Mouse (Mus musculus): ENCODE measurements around the gene Cldn4. TPM values are rescaled to one million over a fixed set of nuclear protein-coding genes. Genes with fewer than 3 reads are reported as not detected.

The Cldn4 gene
- not detected in 2 replicates for polyA plus RNA-seq (2015; fragmentation: Nextera tagmentation; extraction: Ambion mirVana)

DNA sequence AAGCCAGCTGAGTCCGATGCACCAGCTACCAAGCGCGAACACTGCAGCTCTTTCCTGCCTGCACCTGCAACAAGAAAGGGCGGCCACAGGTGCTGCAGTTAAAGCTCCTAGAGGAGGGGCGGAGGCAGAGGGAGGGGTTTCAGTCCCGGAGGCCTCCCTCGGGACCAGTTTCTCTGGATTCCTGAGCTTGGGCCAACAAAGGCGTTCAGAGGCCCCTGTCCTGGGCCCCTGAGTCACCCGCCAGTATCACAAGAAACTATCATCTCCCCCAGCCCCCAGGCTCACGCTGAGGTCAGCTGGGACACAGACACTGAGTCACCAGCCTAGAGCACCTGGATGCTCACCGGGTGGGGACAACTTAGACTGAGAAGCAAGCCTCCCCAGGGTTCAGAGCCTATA is at the start of gene Cldn4:
Gene Cldn4, minus strand, starts transcription at position 78 of the 399 bp plus-strand sequence.
- Histone ChIP-seq H3K9ac (ENCODE audit: low read depth, low read length) (no peak within 1 kb of the TSS), H3K4me3 (ENCODE audit: low read depth, low read length) (no peak within 1 kb of the TSS), H3K36me3 (ENCODE audit: control insufficient read depth, insufficient read depth, low read length) (no peaks in the 10 kb centered on the region), H3K27ac (ENCODE audit: low read length) (no peak within 1 kb of the TSS), H3K9me3 (replicated peaks; ENCODE audit: control insufficient read depth, low read length, poor library complexity, severe bottlenecking) (no peaks in the 10 kb centered on the region), H3K4me2 (ENCODE audit: low read length) (no peak within 1 kb of the TSS), H3K4me1 (ENCODE audit: control insufficient read depth, insufficient read depth, low read length) (no peaks in the 10 kb centered on the region; the same call in 1 of the 2 replicates), H3K27me3 (ENCODE audit: control insufficient read depth, insufficient read depth, low read depth, low read length) (peaks cover 25% of the 10 kb centered on the region)
- WGBS, result 7% methylated on average over 11 of the region's 11 CpGs
- no peak for ATAC-seq

DNA sequence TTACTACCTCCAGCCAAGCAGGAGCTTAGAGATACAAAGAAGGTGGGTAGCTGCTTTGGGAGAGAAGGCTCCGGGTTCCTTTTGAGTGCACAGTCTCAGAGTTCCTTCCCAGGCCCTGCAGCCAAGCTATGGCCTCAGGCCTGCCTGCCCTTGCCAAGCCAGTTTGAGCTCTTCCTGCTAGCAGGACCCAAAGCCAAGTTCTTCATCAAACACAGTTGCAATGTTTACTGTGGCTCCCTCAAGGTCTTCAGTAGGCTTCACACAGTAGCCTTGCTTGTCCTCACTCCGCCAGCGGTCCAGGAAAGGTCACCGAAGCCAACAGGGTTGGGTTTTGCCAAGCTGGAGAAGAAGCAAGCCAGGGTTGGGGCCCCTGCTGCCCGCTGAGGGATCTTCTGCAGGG is 45.8 kb upstream of the Cldn4 start:
- no peak overlapping the region for H3K4me2 ChIP-seq (ENCODE audit: low read length)
- ATAC-seq, result no peak
- H3K9ac ChIP-seq (ENCODE audit: low read depth, low read length), result no peak overlapping the region
- no peaks in the 10 kb centered on the region for H3K36me3 ChIP-seq (ENCODE audit: control insufficient read depth, insufficient read depth, low read length)
- H3K9me3 ChIP-seq (replicated peaks; ENCODE audit: control insufficient read depth, low read length, poor library complexity, severe bottlenecking), result no peaks in the 10 kb centered on the region
- 89% methylated on average over 5 of the region's 5 CpGs for WGBS
- no peak overlapping the region for H3K27ac ChIP-seq (ENCODE audit: low read length)
- H3K27me3 ChIP-seq (ENCODE audit: control insufficient read depth, insufficient read depth, low read depth, low read length), result peaks cover 13% of the 10 kb centered on the region
- no peak overlapping the region for H3K4me3 ChIP-seq (ENCODE audit: low read depth, low read length)
- no peaks in the 10 kb centered on the region for H3K4me1 ChIP-seq (ENCODE audit: control insufficient read depth, insufficient read depth, low read length)

DNA sequence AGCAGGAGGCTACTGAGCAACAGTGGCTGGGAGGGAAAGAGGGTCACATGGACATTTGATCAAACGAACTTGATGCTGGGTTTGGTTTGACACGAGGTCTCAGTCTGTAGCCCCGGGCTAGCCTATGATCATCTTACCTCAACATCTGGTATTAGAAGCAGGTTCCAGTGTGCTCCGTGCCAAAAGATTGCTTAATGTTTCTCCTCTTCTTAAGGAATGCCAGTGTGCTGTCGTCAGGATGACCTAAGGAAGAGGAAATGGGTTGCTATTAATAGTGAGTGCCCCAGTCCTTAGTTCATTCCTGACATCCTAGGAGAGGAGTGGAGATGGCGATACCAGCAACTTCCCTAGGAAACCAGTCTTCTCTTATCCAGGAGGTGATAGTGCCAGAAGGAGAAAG is 43.0 kb upstream of the Cldn4 start:
- Histone ChIP-seq H3K4me2 (ENCODE audit: low read length) (no peak overlapping the region), H3K36me3 (ENCODE audit: control insufficient read depth, insufficient read depth, low read length) (no peaks in the 10 kb centered on the region), H3K9me3 (replicated peaks; ENCODE audit: control insufficient read depth, low read length, poor library complexity, severe bottlenecking) (no peaks in the 10 kb centered on the region), H3K9ac (ENCODE audit: low read depth, low read length) (no peak overlapping the region), H3K27ac (ENCODE audit: low read length) (no peak overlapping the region), H3K27me3 (ENCODE audit: control insufficient read depth, insufficient read depth, low read depth, low read length) (peaks cover 41% of the 10 kb centered on the region), H3K4me1 (ENCODE audit: control insufficient read depth, insufficient read depth, low read length) (peaks cover 4% of the 10 kb centered on the region; the same call in 1 of the 2 replicates), H3K4me3 (ENCODE audit: low read depth, low read length) (no peak overlapping the region)
- ATAC-seq, result no peak
- 75% methylated on average over 6 of the region's 6 CpGs for WGBS

DNA sequence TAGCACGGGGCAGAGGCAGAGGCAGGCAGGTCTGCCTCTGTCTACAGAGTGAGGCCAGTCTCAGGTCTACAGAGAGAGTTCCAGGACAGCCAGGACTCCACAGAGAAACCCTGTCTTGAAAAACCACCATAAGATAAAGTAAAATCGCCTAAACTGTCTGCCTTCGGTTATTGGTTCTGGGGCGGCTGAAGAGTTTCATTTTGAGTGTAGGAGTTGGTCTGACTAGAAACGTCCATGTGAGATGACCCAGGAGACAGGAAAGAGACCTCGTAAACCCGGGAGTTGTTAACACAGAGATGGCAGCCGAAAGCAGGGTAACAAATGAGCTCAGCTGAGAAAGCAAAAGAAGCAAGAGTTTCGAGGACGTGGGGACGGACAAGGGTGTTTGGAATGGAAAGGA is 42.4 kb upstream of the Cldn4 start:
- WGBS, result 76% methylated on average over 11 of the region's 11 CpGs
- Histone ChIP-seq H3K4me1 (ENCODE audit: control insufficient read depth, insufficient read depth, low read length) (peaks cover 4% of the 10 kb centered on the region; the same call in 1 of the 2 replicates), H3K36me3 (ENCODE audit: control insufficient read depth, insufficient read depth, low read length) (no peaks in the 10 kb centered on the region), H3K27me3 (ENCODE audit: control insufficient read depth, insufficient read depth, low read depth, low read length) (peaks cover 43% of the 10 kb centered on the region), H3K4me2 (ENCODE audit: low read length) (no peak overlapping the region), H3K27ac (ENCODE audit: low read length) (no peak overlapping the region), H3K9ac (ENCODE audit: low read depth, low read length) (no peak overlapping the region), H3K9me3 (replicated peaks; ENCODE audit: control insufficient read depth, low read length, poor library complexity, severe bottlenecking) (no peaks in the 10 kb centered on the region), H3K4me3 (ENCODE audit: low read depth, low read length) (no peak overlapping the region)
- no peak for ATAC-seq

DNA sequence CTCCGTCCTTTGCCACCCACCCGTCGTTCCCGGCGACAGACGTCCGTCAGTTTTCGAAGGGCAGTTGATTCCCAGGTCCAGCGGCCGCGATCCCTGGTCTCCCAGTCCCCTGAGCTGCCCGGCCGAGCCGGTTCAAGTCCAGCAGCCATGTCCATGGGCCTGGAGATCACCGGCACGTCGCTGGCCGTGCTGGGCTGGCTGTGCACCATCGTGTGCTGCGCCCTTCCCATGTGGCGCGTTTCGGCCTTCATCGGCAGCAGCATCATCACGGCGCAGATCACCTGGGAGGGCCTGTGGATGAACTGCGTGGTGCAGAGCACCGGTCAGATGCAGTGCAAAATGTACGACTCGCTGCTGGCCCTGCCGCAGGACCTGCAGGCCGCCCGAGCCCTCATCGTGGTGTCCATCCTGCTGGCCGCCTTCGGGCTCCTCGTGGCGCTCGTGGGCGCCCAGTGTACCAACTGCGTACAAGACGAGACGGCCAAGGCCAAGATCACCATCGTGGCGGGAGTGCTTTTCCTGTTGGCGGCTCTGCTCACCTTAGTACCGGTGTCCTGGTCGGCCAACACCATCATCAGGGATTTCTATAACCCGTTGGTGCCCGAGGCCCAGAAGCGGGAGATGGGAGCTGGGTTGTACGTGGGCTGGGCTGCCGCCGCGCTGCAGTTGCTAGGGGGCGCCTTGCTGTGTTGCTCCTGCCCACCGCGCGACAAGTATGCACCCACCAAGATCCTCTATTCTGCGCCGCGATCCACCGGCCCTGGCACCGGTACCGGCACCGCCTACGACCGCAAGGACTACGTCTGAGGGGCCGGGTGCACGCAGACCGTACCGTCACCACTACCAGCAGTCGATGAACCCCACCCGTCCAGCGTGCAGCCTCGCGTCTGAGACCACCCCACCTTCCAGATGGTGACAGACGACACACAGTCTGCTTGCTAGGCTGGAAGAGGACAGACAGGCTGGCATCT is 39.8 kb upstream of the Cldn4 start:
- peaks cover 43% of the 10 kb centered on the region for H3K27me3 ChIP-seq (ENCODE audit: control insufficient read depth, insufficient read depth, low read depth, low read length)
- H3K9ac ChIP-seq (ENCODE audit: low read depth, low read length), result peak overlapping the region; percentile 34; the same call in 1 of the 2 replicates
- peak overlapping the region; percentile 41 for H3K4me2 ChIP-seq (ENCODE audit: low read length)
- no peaks in the 10 kb centered on the region for H3K9me3 ChIP-seq (replicated peaks; ENCODE audit: control insufficient read depth, low read length, poor library complexity, severe bottlenecking)
- no peak; the same call in 1 of the 2 replicates for ATAC-seq
- no peaks in the 10 kb centered on the region for H3K36me3 ChIP-seq (ENCODE audit: control insufficient read depth, insufficient read depth, low read length)
- H3K27ac ChIP-seq (ENCODE audit: low read length), result no peak overlapping the region
- H3K4me3 ChIP-seq (ENCODE audit: low read depth, low read length), result peak overlapping the region; percentile 27
- WGBS, result 4% methylated on average over 79 of the region's 79 CpGs
- peaks cover 4% of the 10 kb centered on the region; the same call in 1 of the 2 replicates for H3K4me1 ChIP-seq (ENCODE audit: control insufficient read depth, insufficient read depth, low read length)

DNA sequence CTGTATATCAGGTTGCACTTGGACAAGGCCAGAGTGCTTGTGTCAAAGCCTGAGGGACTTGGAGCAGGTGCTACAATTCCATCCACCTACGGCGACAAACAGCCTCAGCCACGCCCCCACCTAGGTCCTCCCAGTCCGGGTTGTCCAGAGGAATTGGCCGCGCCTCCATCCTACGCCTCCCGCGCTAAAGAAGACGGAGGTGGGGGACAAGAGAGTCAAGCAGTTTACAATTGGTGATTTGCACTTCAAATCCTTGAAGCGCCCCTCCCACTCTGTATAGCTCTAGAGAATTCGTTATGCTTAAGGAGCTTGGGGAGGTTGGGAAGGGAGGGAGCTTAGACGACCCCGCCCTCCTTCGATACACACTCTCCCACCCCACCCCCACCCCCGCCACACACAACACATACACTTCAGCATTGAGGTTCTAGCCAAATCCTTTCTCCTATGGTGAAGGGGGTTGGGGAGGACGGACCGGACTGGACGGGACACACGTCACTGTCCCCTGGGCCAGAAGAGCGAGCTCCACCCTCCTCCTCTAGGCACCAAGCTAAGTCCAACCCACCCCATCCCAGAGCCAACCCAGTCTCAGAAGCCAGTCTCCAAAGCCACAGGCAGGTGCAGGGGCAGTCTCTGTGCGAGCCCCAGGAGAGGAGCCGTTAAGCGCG is 39.0 kb upstream of the Cldn4 start, which contains the start of gene Cldn3:
Gene Cldn3, plus strand, starts transcription at position 582 of the 665 bp plus-strand sequence.
- WGBS, result 1% methylated on average over 24 of the region's 25 CpGs
- Histone ChIP-seq H3K4me3 (ENCODE audit: low read depth, low read length) (peak within 1 kb of the TSS; percentile 27), H3K9me3 (replicated peaks; ENCODE audit: control insufficient read depth, low read length, poor library complexity, severe bottlenecking) (no peaks in the 10 kb centered on the region), H3K4me2 (ENCODE audit: low read length) (peak within 1 kb of the TSS; percentile 41), H3K36me3 (ENCODE audit: control insufficient read depth, insufficient read depth, low read length) (no peaks in the 10 kb centered on the region), H3K9ac (ENCODE audit: low read depth, low read length) (peak within 1 kb of the TSS; percentile 34; the same call in 1 of the 2 replicates), H3K27me3 (ENCODE audit: control insufficient read depth, insufficient read depth, low read depth, low read length) (peaks cover 43% of the 10 kb centered on the region), H3K4me1 (ENCODE audit: control insufficient read depth, insufficient read depth, low read length) (peaks cover 4% of the 10 kb centered on the region; the same call in 1 of the 2 replicates), H3K27ac (ENCODE audit: low read length) (no peak within 1 kb of the TSS)
- ATAC-seq, result peak; percentile 32; the same call in 1 of the 2 replicates

DNA sequence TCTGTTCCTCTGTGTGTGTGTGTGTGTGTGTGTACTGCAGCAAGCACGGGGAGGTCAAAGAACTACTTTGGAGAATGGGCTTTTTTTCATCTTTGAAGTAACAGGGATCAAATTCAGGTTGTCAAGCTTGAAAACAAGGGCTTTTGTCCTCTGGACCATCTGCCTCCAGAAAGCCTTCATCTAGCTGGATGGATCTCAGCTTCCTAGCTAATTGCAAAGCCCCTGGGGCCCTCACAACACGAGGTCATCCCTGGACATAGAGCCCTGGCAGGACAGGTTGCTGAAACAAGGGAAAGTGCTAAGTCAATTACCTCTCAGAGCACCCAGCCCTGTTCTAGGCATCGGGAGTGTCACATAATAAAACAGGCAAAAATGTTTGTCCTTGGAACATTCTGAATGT is 37.0 kb upstream of the Cldn4 start:
- Histone ChIP-seq H3K27ac (ENCODE audit: low read length) (no peak overlapping the region), H3K4me1 (ENCODE audit: control insufficient read depth, insufficient read depth, low read length) (peaks cover 4% of the 10 kb centered on the region; the same call in 1 of the 2 replicates), H3K36me3 (ENCODE audit: control insufficient read depth, insufficient read depth, low read length) (no peaks in the 10 kb centered on the region), H3K9me3 (replicated peaks; ENCODE audit: control insufficient read depth, low read length, poor library complexity, severe bottlenecking) (no peaks in the 10 kb centered on the region), H3K4me3 (ENCODE audit: low read depth, low read length) (no peak overlapping the region), H3K9ac (ENCODE audit: low read depth, low read length) (no peak overlapping the region), H3K4me2 (ENCODE audit: low read length) (no peak overlapping the region), H3K27me3 (ENCODE audit: control insufficient read depth, insufficient read depth, low read depth, low read length) (peaks cover 39% of the 10 kb centered on the region)
- 9% methylated on average over 3 of the region's 3 CpGs for WGBS
- ATAC-seq, result no peak

DNA sequence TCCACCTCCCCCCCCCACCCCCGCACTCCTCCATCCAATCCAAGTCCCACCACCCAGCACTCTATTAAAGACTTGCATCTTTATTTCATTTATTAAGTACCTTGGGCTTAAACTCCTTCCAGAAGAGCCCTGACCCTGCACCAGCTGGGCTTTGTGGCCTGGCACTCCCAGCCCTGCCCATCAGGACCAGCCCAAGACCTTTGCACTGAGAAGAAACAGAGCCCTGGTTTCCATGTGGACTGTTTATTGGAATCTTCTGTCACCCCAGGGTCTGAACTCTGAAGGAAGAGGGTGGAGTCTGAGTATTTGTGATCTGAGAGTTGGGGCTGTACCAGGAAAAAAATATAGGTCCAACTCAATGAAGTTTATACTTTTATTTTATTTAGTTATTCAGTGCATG is 36.4 kb upstream of the Cldn4 start:
- no peak for ATAC-seq
- Histone ChIP-seq H3K27ac (ENCODE audit: low read length) (no peak overlapping the region), H3K9ac (ENCODE audit: low read depth, low read length) (no peak overlapping the region), H3K9me3 (replicated peaks; ENCODE audit: control insufficient read depth, low read length, poor library complexity, severe bottlenecking) (no peaks in the 10 kb centered on the region), H3K4me3 (ENCODE audit: low read depth, low read length) (no peak overlapping the region), H3K4me2 (ENCODE audit: low read length) (no peak overlapping the region), H3K4me1 (ENCODE audit: control insufficient read depth, insufficient read depth, low read length) (peaks cover 4% of the 10 kb centered on the region; the same call in 1 of the 2 replicates), H3K36me3 (ENCODE audit: control insufficient read depth, insufficient read depth, low read length) (no peaks in the 10 kb centered on the region), H3K27me3 (ENCODE audit: control insufficient read depth, insufficient read depth, low read depth, low read length) (peaks cover 36% of the 10 kb centered on the region)
- 100% methylated on average over 1 of the region's 1 CpGs for WGBS
